Mouse (Mus musculus): Measurements from ENCODE around the gene Hipk1. TPM values are rescaled to one million over a fixed set of nuclear protein-coding genes. Genes with fewer than 3 reads are reported as not detected.

Hipk1 gene
- total RNA-seq, 4 experiments from 2014 or later, result 83.0 to 105 (median 93.9) TPM

GRCm38 (mm10) chr3:103746711-103747110 lies 44.7 kb downstream of the Hipk1 start:
- DNase-seq (ENCODE audit: low spot score), result no peak

- DNase-seq (ENCODE audit: low spot score), result no peak
Measured at GRCm38 (mm10) chr3:103745001-103745770, 46.2 kb downstream of the Hipk1 start.

GRCm38 (mm10) chr3:103743208-103743607 lies 48.2 kb downstream of the Hipk1 start:
- DNase-seq (ENCODE audit: low spot score), result no peak

- DNase-seq (ENCODE audit: low spot score), result no peak
Measured at GRCm38 (mm10) chr3:103740342-103740741, 51.0 kb downstream of the Hipk1 start.

DNA sequence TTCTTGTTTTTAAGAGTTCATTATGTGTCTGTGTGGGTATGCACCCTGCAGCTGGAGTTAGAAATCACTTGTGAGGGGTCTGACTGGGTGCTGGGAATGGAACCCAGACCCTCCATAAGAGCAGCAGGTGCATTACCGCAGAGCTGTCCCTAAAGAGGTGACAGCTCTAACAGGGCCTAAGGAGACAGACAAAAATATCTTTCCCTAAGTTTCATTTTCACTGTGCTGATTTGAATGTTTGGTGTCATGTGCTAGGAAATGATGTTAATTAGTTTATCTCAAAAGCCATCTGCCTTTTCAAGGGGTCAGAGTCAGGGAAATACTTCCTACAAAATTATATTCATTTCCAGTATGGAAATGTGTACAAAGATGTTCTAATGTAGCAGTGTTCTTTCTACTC lies 52.0 kb downstream of the Hipk1 start, which contains the start of gene Gm10964:
TSS of gene Gm10964 (plus strand) at position 38 of the 400 bp plus-strand sequence.
- no peak for DNase-seq (ENCODE audit: low spot score)

DNA sequence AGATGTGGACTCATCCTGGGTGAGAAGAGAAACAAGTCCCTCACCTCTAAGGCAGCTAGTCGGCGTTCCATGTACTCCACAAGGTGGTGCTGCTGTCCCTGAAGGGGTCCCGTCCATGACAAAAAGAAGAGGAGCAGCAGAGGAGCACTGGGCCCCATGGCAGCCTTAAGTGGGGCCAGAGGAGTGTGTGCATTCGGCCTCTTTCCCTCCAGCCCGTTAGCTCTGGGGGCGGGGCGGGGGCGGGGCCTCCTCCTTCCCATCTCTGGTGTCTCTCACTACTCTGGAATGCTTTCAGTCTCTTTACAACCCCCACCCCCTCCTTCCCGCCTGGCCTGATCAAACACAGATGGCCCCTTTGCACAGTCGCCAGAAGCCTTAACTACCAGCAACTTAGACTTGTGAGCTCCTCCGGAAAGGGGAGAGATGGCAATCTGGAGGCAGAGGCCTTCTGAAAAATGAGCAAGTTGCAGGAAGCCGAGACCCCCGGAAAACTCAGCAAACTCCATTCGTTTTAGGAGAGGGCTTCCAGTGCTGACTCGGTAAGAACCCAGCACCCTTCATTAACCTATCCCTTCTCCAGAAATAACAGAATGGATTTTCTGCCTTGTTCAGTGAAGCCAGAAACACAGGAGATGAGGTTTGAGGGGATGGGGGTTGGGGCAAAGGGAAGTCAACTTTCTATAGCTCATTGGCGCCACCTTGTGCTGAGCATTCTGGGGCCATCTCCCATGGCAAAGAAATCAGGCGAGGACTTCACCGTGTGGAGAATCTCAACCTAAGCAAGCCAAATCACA lies 53.4 kb downstream of the Hipk1 start, which contains the start of gene Olfml3:
TSS of gene Olfml3 (minus strand) at position 224 of the 794 bp plus-strand sequence.
- peak; percentile 91 for DNase-seq (ENCODE audit: low spot score)

GRCm38 (mm10) chr3:103737061-103737754 lies 54.2 kb downstream of the Hipk1 start:
- peak; percentile 50 for DNase-seq (ENCODE audit: low spot score)

DNA sequence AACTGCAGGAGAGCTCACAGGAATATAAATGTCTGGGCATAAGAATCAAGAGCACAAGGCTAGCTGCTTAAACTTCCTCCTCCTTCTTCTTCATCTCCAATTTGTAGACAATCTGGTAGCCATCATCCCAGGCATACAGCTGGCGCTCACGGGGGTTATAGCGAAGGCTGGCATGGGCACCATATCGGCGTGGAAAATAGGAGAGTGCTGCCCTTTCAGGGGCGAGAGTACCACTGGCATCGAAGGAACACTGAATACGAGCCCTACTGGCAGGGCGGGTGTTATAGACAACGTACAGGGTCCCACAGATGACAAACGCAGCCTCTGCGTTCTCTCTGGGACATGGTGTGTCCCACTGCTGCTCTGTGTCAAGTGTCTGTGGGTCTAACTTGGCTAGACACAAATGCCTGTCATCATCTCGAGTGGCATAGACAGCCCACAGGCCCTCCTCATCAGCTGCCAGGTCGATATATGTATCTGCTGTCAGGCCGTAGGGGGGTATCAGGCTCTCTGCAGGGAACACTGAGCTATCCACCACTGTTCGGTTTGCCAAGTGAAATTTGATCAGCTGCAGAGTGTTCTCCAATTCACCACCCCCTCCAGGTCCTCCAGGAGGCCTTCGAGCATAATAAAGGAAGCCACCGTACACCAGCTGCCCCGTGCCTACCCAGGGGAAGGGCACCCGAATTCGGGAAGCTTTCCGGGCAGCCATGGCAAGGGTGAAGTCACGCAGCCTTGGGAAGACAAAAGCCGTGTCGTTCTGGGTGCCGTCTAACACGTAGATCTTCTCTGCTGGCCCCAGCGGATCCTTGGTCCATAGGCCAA lies 55.4 kb downstream of the Hipk1 start:
- no peak for DNase-seq (ENCODE audit: low spot score)

GRCm38 (mm10) chr3:103734696-103735519 lies 56.5 kb downstream of the Hipk1 start:
- peak; percentile 55 for DNase-seq (ENCODE audit: low spot score)

GRCm38 (mm10) chr3:103733799-103734695 lies 57.3 kb downstream of the Hipk1 start:
- DNase-seq (ENCODE audit: low spot score), result no peak

- no peak for DNase-seq (ENCODE audit: low spot score)
Measured at GRCm38 (mm10) chr3:103733176-103733575, 58.2 kb downstream of the Hipk1 start.

DNA sequence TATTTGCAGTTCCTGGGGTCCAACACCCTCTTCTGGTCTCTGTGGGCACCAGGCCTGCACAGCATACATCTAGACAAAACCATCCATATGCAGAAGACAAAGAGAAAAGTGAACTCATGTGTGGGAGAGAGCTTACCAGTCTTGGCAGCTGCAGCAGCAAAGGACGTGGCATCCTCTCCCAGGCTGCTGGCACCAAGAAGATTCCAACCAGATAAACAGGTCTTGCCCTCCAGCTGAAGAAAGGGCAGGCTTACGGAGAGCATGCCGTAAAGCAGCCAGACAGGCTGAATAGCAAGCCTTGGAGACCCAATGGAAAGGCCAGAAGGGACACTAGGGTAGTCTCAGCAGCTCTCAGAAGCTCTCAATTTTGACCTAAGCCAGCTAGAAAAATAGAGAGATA lies 59.2 kb downstream of the Hipk1 start:
- no peak for DNase-seq (ENCODE audit: low spot score)

DNA sequence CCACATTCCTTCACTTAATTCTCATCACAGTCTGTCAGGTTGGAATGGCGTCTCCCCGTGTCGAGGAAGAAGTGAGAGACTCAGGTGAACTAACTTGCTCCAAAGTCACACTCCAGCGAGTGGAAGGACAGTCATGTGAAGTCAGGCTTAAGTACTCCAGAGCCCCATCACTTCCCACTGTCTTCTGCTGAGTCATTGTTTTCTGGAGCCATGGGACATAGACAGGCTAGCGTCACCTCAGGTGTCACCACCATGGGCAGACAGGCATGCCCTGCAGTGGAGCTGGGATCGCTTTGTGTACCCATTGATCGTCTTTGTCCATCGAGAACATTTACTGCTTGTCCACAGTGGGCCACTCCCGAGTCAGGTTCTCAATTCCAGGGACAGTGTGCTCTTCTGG lies 61.5 kb downstream of the Hipk1 start:
- no peak for DNase-seq (ENCODE audit: low spot score)

DNA sequence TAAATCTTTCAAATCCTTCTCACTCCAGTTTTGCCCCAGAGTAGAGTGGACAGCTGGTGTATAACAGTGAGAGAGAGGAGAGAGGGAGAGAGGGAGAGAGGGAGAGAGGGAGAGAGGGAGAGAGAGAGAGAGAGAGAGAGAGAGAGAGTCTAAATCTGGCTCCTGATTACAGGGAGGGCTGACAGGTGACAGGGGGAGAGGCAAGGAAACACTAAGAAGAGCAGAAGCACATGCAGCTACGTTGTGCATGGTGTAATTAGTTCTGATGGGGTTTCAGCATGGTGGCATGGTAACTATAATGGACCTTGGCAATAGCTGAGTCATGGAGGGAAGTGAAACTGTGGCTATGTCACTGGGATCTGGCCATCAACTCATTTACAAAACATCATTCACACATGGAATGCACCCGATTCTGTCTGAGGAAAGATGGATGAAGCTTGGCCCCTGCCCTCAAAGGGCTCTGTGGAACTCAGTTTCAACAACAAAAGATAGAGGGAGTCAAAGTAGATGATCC lies 63.5 kb downstream of the Hipk1 start:
- DNase-seq (ENCODE audit: low spot score), result no peak

DNA sequence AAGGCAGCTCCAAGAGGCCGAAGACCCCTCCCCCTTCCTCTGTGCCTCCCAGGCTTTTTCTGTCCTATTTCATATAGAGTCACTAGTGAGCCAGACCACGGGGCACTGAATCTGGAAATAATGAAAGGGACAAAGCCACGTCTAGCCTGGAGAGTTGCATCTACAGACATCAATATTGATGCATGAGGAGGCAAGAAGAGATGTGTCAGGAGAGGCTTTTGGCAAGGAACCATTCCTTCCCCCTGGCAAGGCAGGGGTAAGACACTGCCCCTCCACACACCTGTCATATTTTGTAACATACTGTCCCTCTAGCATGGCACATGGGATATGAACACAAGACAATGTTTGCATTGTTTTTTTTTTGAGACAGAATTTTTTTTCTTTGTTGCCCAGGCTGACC lies 64.7 kb downstream of the Hipk1 start:
- DNase-seq (ENCODE audit: low spot score), result no peak

DNA sequence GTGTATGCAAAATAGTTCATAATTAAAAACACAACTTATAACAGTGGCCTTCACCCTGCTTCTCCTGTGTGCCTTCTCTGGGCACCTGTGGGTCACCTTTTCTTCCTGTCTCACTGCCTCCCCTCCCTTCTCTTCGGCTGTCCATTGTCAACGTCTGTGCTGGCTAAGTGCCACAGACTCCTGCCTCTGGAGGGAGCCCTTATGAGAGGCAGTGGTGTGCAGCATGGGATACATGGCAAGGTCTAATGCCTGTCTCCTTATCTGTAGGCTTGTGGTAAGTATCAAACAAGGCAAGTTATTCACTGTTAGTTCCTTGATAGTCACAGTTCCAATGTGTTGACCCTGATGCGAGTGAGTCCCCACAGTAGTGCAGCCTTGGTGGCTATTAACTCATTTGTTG lies 67.2 kb downstream of the Hipk1 start:
- DNase-seq (ENCODE audit: low spot score), result no peak

DNA sequence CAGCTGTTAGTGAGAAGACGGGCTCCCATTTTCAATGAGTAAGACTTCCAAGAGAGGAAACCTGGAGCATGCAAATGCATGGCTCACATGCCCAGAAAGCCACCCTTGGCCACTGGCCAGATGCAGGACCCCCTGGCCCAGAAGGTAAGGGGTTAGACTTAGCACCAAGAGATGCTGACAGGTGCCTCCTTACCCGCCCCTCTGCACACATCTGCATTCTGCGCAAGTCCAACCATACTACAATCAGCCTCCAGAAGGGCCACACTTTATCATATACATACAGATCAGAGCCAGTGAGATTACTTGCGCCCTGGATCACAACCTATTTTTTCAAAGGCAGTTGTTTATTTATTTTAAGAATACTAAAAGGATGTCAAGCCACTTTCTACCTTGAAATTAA lies 72.6 kb downstream of the Hipk1 start:
- DNase-seq (ENCODE audit: low spot score), result no peak

GRCm38 (mm10) chr3:103716774-103717760 lies 74.3 kb downstream of the Hipk1 start:
- no peak for DNase-seq (ENCODE audit: low spot score)

Measured in heart, adult 8-10 months (tissue).